Mouse (Mus musculus) bone marrow, adult 2 months (tissue): Measurements from ENCODE around the gene Cacng7. TPM values are rescaled to one million over a fixed set of nuclear protein-coding genes. Genes with fewer than 3 reads are reported as not detected.

ENCODE experiments used
- H3K27ac ChIP-seq: fragments of 200-500 bp; 2 replicates; pipeline ENCODE4 v1.5.1; 2012; ENCODE audit warnings: low read depth, mild to moderate bottlenecking, control low read depth, inconsistent platforms, low read length; ENCODE audit not compliant: control insufficient read depth, poor library complexity, insufficient read depth
- H3K4me1 ChIP-seq: fragments of 200-500 bp; 2 replicates; pipeline ENCODE4 v1.6.1; 2011; ENCODE audit warnings: low read length; ENCODE audit not compliant: control insufficient read depth, insufficient read depth
- H3K4me3 ChIP-seq: fragments of 200-500 bp; replicated peaks from 2 replicates; pipeline ENCODE3; 2011; ENCODE audit warnings: mild to moderate bottlenecking, low read depth, low read length, control low read depth; ENCODE audit not compliant: control insufficient read depth
- CTCF ChIP-seq: fragments of 200-500 bp; IDR thresholded peaks from 2 replicates; pipeline ENCODE4 v1.5.1; 2011; ENCODE audit warnings: low read length, control low read depth; ENCODE audit not compliant: control insufficient read depth, insufficient read depth
- POLR2A ChIP-seq: fragments of 200-500 bp; IDR thresholded peaks from 2 replicates; pipeline ENCODE4 v1.6.1; 2011; ENCODE audit warnings: low read depth, mild to moderate bottlenecking, control low read depth, low read length, borderline replicate concordance; ENCODE audit not compliant: control insufficient read depth
- WGBS: fragments of 180-500 bp; shearing (Covaris S2); methylation state at CpG from one replicate; pipeline ENCODE4 v1.1.7; 2018; 5-methylcytosine and 5-hydroxymethylcytosine counted together
- polyA plus RNA-seq: library from polyadenylated mRNA; stranded (reverse); fragments of >200 nt; gene quantifications from 2 replicates; pipeline ENCODE4 v1.2.4, GENCODE M21; 2011; ENCODE audit warnings: low replicate concordance; ENCODE audit not compliant: missing spikeins, insufficient read depth, insufficient read length

Gene Cacng7
- polyA plus RNA-seq, 1 experiment = 2.0 TPM

DNA sequence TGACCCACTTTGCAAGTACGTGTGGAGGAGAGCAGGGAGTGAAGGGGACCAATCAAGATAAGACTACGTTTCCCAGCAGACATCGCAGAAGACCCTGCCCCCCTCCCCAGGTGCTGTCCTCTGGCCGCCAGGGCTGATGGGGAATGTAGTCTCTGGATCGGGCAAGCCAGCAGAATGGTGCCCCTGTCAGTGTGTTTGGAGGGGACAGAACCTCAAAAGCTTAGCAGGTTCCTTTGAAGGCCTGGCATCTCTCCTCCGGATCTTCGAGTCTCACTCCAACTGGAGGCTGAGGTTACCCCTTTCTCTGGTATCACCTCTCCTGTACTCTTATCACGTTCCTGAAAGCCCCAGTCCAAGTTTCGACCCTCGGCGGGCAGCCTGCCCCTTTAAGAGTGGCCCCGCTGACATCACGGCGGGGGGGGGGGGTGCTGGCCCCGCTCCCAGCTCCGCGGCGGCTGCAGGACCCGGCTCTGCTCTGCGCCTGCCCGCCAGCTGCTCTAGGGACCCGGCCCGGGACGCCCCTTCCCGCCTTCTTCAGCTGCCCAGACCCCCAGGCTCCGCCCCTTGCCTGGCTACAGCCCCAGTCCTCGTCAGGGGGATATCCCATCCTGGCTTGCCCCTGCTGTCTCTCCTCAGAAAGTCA is 1.1 kb upstream of the Cacng7 start:
- no peak overlapping the region for H3K4me3 ChIP-seq
- WGBS = 3% methylated on average over 27 of the region's 27 CpGs
- TF ChIP-seq CTCF (no peak), POLR2A (no peak)

DNA sequence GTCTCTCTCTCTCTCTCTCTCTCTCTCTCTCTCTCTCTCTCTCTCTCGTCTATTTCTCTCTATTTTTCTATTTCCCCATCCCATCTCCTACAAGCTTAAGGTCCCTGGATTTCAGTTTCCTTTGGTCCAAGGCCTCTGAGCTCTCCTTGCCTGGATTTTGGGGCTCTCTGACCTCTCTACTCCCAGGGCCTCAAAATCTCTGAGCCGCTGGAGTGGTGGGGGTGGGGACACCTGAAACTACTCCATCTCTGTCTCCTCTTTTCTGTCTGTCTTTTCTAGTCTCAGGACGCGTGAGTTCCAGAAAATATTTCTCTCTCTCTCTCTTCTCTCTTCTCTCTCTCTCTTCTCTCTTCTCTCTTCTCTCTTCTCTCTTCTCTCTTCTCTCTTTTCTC is 535 bp upstream of the Cacng7 start:
- no peak overlapping the region for H3K4me3 ChIP-seq
- TF ChIP-seq CTCF = no peak
- TF ChIP-seq POLR2A = no peak
- no peak overlapping the region for H3K27ac ChIP-seq
- 2% methylated on average over 4 of the region's 4 CpGs for WGBS
- no peaks in the 10 kb centered on the region for H3K4me1 ChIP-seq

More for the DNA sequence above, 1.1 kb upstream of the Cacng7 start:
- H3K4me1 ChIP-seq = no peaks in the 10 kb centered on the region
- no peak overlapping the region for H3K27ac ChIP-seq

DNA sequence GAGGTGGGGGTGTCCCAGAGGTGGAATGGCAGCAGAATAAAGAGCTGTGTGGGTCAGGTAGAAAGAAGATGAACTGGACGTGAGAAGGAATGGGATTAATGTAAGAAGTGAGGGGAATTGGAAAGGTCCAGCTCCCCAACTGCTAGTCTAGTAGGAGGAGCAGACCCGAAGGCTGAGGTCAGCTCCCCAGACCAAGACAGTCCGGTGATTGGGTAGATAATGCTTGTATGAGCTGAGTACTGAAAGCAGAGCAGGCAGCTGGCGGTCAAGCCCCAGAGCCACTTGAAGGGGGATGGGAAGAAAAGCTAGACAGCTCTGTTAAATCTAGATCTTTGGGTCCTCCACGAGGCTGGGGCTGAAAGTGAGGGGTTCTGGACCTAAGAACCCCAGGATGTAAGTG is 787 bp downstream of the Cacng7 start:
- Histone ChIP-seq H3K27ac (no peak overlapping the region), H3K4me3 (no peak overlapping the region), H3K4me1 (no peaks in the 10 kb centered on the region)
- WGBS = 17% methylated on average over 5 of the region's 5 CpGs
- TF ChIP-seq POLR2A (no peak), CTCF (no peak)

- Histone ChIP-seq H3K4me1 (no peaks in the 10 kb centered on the region), H3K4me3 (no peak overlapping the region), H3K27ac (no peak overlapping the region)
- TF ChIP-seq CTCF = no peak
- TF ChIP-seq POLR2A = no peak
- 63% methylated on average over 17 of the region's 17 CpGs for WGBS
These were observed 3.7 kb downstream of the Cacng7 start for GRCm38 (mm10) chr7:3336412-3336811.

DNA sequence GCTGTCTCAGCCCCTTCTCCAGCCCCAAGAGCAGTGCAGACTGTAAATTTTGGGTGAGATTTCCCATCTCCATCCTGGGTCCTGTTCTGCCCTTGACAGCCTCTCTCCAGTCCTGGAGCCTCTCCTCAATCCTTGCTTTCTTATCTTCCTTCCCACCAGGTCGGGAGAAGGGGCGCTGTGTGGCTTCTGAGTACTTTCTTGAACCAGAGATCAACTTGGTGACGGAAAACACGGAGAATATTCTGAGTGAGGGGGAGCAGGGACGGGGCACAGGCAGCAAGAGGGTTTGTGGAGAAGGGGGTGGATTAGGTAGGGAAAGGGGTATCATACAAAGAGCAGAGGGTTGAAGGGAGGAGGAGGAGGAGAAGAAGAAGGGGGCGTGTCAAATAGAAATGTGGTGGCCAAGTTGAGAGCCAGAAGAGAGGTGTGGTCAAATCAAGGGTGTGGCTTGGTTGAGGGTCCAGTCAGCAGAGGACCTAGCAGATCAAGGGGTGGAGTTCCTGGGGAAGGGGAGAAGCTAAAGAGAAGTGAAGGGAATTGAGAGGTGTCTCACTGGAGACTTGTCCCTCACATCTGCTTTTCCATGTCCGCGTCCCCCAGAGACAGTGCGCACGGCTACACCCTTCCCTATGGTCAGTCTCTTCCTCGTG is 5.7 kb downstream of the Cacng7 start:
- no peaks in the 10 kb centered on the region for H3K4me1 ChIP-seq
- 69% methylated on average over 11 of the region's 11 CpGs for WGBS
- no peak overlapping the region for H3K4me3 ChIP-seq
- TF ChIP-seq CTCF (no peak), POLR2A (no peak)
- no peak overlapping the region for H3K27ac ChIP-seq

DNA sequence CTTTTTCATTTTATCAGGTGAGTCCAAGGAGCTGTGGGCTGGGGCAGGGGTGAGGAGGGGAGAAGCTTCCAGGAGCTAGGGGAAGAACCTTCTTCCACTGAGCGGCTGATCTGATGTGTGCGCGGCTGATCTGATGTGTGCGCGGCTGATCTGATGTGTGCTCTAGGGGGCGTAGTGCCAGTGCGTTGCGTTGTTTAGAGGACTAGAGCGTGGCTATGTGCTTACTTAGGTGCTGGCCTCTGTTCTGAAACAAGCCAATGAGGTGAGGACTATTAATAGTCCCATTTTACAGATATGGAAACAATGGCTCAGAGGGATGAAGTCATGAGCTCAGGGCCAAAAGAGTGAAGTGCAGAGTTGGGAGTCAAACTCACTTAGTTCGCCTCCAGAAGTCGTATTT is 6.3 kb downstream of the Cacng7 start:
- H3K4me3 ChIP-seq = no peak overlapping the region
- 82% methylated on average over 11 of the region's 11 CpGs for WGBS
- TF ChIP-seq POLR2A = no peak
- no peak for TF ChIP-seq CTCF
- H3K27ac ChIP-seq = no peak overlapping the region
- no peaks in the 10 kb centered on the region for H3K4me1 ChIP-seq

GRCm38 (mm10) chr7:3343861-3344260 is 11.1 kb downstream of the Cacng7 start:
- no peaks in the 10 kb centered on the region for H3K4me1 ChIP-seq
- no peak for TF ChIP-seq POLR2A
- TF ChIP-seq CTCF = no peak

DNA sequence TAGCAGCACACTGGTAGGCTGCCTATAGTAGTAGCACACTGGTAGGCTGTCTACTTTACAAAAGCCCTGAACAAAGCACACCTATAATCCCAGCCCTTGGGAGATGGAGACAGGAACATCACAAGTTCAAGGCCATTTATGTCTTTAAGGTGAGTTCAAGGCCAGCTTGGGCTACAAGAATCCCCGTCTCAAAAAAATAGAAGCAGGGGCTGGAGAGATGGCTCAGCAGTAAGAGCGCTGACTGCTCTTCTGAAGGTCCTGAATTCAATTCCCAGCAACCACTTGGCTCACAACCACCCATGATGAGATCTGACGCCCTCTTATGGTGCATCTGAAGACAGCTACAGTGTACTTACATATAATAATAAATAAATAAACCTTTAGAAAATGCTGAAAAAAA is 12.5 kb downstream of the Cacng7 start:
- no peaks in the 10 kb centered on the region for H3K4me1 ChIP-seq
- no peak overlapping the region for H3K4me3 ChIP-seq
- WGBS = 77% methylated on average over 3 of the region's 3 CpGs
- TF ChIP-seq CTCF = no peak
- H3K27ac ChIP-seq = no peak overlapping the region

More at GRCm38 (mm10) chr7:3343861-3344260, 11.1 kb downstream of the Cacng7 start:
- 54% methylated on average over 3 of the region's 3 CpGs for WGBS
- Histone ChIP-seq H3K27ac (no peak overlapping the region), H3K4me3 (no peak overlapping the region)
